Comparison of ENCODE assay signal across 21 mouse cellular contexts in genomic region chr17:40591297-40591696, GRCm38 (mm10). TPM values are rescaled to one million over a fixed set of nuclear protein-coding genes. Genes with fewer than 3 reads are reported as not detected.
DNase-seq lines count a peak whose midpoint lies in the region; ATAC-seq and TF ChIP-seq lines count a peak whose summit lies in the region.
"Had no signal": no experiment of that assay in that cellular context is flagged by ENCODE, and none has a peak within 500 bp of the region (broad histone marks: within the 10 kb centered on the region; RNA-seq: fewer than 3 reads in every experiment).

No protein-coding gene starts in this region.

- TF ChIP-seq CTCF in intestine, postnatal 0 days (IDR thresholded peaks at IDR 0.05; ENCODE audit: low read depth), result no peak

- no peaks in the 10 kb centered on the region for H3K36me3 ChIP-seq in intestine, embryonic 15.5 days
- no peaks in the 10 kb centered on the region for H3K36me3 ChIP-seq in intestine, postnatal 0 days (ENCODE audit: control insufficient read depth, insufficient read depth)
- H3K36me3 ChIP-seq in intestine, embryonic 16.5 days (ENCODE audit: control insufficient read depth, insufficient read depth, low read length), result no peaks in the 10 kb centered on the region
- H3K36me3 ChIP-seq: G1E had no signal

- ATAC-seq in intestine, embryonic 15.5 days, result peak; percentile 59; the same call in 1 of the 2 replicates
- no peak for ATAC-seq in intestine, postnatal 0 days
- peak; percentile 85 for ATAC-seq in intestine, embryonic 16.5 days
- ATAC-seq: activated CD4-positive, CD25-positive, alpha-beta regulatory T cell, adult 4 months; CD4-positive, CD25-positive, alpha-beta regulatory T cell, adult 4 months; Patski had no signal

- no peaks in the 10 kb centered on the region for H3K27me3 ChIP-seq in intestine, embryonic 15.5 days (replicated peaks)
- no peaks in the 10 kb centered on the region for H3K27me3 ChIP-seq in intestine, postnatal 0 days (replicated peaks; ENCODE audit: control insufficient read depth, insufficient read depth, low read length)
- no peaks in the 10 kb centered on the region for H3K27me3 ChIP-seq in intestine, embryonic 16.5 days (replicated peaks; ENCODE audit: control insufficient read depth, insufficient read depth, low read length)
- H3K27me3 ChIP-seq: CH12.LX had no signal

- no peak overlapping the region for H3K9ac ChIP-seq in intestine, embryonic 15.5 days
- no peak overlapping the region for H3K9ac ChIP-seq in intestine, postnatal 0 days (ENCODE audit: low read depth, low read length)
- H3K9ac ChIP-seq in intestine, embryonic 16.5 days (ENCODE audit: low read depth, low read length), result no peak overlapping the region

- no peak overlapping the region for H3K27ac ChIP-seq in intestine, embryonic 15.5 days
- H3K27ac ChIP-seq in intestine, postnatal 0 days (ENCODE audit: low read depth, low read length), result no peak overlapping the region
- no peak overlapping the region for H3K27ac ChIP-seq in intestine, embryonic 16.5 days (ENCODE audit: low read length)

- no peaks in the 10 kb centered on the region for H3K4me1 ChIP-seq in intestine, embryonic 15.5 days (replicated peaks)
- no peaks in the 10 kb centered on the region for H3K4me1 ChIP-seq in intestine, postnatal 0 days (replicated peaks; ENCODE audit: control insufficient read depth, insufficient read depth, low read length)
- H3K4me1 ChIP-seq in intestine, embryonic 16.5 days (ENCODE audit: control insufficient read depth, insufficient read depth, low read length), result no peaks in the 10 kb centered on the region

- H3K4me2 ChIP-seq in intestine, embryonic 15.5 days (replicated peaks), result no peak overlapping the region
- H3K4me2 ChIP-seq in intestine, postnatal 0 days (replicated peaks; ENCODE audit: low read depth), result no peak overlapping the region
- H3K4me2 ChIP-seq in intestine, embryonic 16.5 days (ENCODE audit: low read depth, low read length), result no peak overlapping the region

- DNase-seq in thymus, postnatal 14 days, result no peak
- DNase-seq: adrenal gland, adult 2 months; adrenal gland, adult 8-10 months; adrenal gland, postnatal 10 days; adrenal gland, postnatal 14 days; adrenal gland, postnatal 25 days; adrenal gland, postnatal 36 days; B cell, adult 2 months; cerebellum, adult 11 months; cerebellum, adult 11-12 months; cerebellum, adult 18-20 months had no signal

- no peak overlapping the region for H3K4me3 ChIP-seq in intestine, embryonic 15.5 days (replicated peaks)
- H3K4me3 ChIP-seq in intestine, postnatal 0 days (ENCODE audit: low read depth, low read length), result no peak overlapping the region
- H3K4me3 ChIP-seq in intestine, embryonic 16.5 days (ENCODE audit: low read length), result no peak overlapping the region

- H3K9me3 ChIP-seq in intestine, embryonic 15.5 days, result no peaks in the 10 kb centered on the region
- no peaks in the 10 kb centered on the region for H3K9me3 ChIP-seq in intestine, postnatal 0 days (ENCODE audit: control insufficient read depth)
- H3K9me3 ChIP-seq in intestine, embryonic 16.5 days (ENCODE audit: control insufficient read depth, low read length), result no peaks in the 10 kb centered on the region
- H3K9me3 ChIP-seq: G1E had no signal

RNA-seq across cellular contexts. Expression of gene Esp4, which starts 7.1 kb away (rescaled TPM):
- not detected in 2 replicates for polyA plus RNA-seq in intestine, embryonic 15.5 days (2015; fragmentation: Nextera tagmentation; extraction: Ambion mirVana)
- polyA plus RNA-seq in intestine, postnatal 0 days (2015; fragmentation: Nextera tagmentation; extraction: Ambion mirVana), result not detected in 2 replicates
- polyA plus RNA-seq in intestine, embryonic 16.5 days (2015; fragmentation: Nextera tagmentation; extraction: Ambion mirVana), result not detected in 2 replicates
- polyA plus RNA-seq: activated CD4-positive, CD25-positive, alpha-beta regulatory T cell, adult 4 months; adrenal gland, adult 2 months; brain, embryonic 14.5 days; C2C12; CD4-positive, CD25-positive, alpha-beta regulatory T cell, adult 4 months; G1E; Patski had no signal

RNA-seq across cellular contexts. Expression of gene Esp6, which starts 30.0 kb away (rescaled TPM):
- not detected in 2 replicates for polyA plus RNA-seq in intestine, embryonic 15.5 days (2015; fragmentation: Nextera tagmentation; extraction: Ambion mirVana)
- polyA plus RNA-seq in intestine, postnatal 0 days (2015; fragmentation: Nextera tagmentation; extraction: Ambion mirVana), result not detected in 2 replicates
- not detected in 2 replicates for polyA plus RNA-seq in intestine, embryonic 16.5 days (2015; fragmentation: Nextera tagmentation; extraction: Ambion mirVana)
- polyA plus RNA-seq: activated CD4-positive, CD25-positive, alpha-beta regulatory T cell, adult 4 months; adrenal gland, adult 2 months; brain, embryonic 14.5 days; C2C12; CD4-positive, CD25-positive, alpha-beta regulatory T cell, adult 4 months; G1E; Patski had no signal

RNA-seq across cellular contexts. Expression of gene Esp3, which starts 40.6 kb away (rescaled TPM):
- not detected in 2 replicates for polyA plus RNA-seq in intestine, embryonic 15.5 days (2015; fragmentation: Nextera tagmentation; extraction: Ambion mirVana)
- polyA plus RNA-seq in intestine, postnatal 0 days (2015; fragmentation: Nextera tagmentation; extraction: Ambion mirVana), result not detected in 2 replicates
- polyA plus RNA-seq in intestine, embryonic 16.5 days (2015; fragmentation: Nextera tagmentation; extraction: Ambion mirVana), result not detected in 2 replicates
- polyA plus RNA-seq: activated CD4-positive, CD25-positive, alpha-beta regulatory T cell, adult 4 months; adrenal gland, adult 2 months; brain, embryonic 14.5 days; C2C12; CD4-positive, CD25-positive, alpha-beta regulatory T cell, adult 4 months; G1E; Patski had no signal
